ENCODE assay signal across 18 mouse cellular contexts in genomic region chr6:83363075-83363474, GRCm38 (mm10).
"Had no signal": no experiment of that assay in that cellular context is flagged by ENCODE, and none has a peak within 500 bp of the region (broad histone marks: within the 10 kb centered on the region; RNA-seq: fewer than 3 reads in every experiment).

No protein-coding gene starts in this region.

- H3K4me3 ChIP-seq: midbrain, embryonic 10.5 days; midbrain, embryonic 12.5 days; myocyte; neural tube, embryonic 13.5 days; neural tube, embryonic 15.5 days had no signal

- H3K27ac ChIP-seq: midbrain, embryonic 10.5 days; midbrain, embryonic 12.5 days; neural tube, embryonic 13.5 days; neural tube, embryonic 15.5 days had no signal

- ATAC-seq: midbrain, embryonic 16.5 days had no signal

- H3K4me1 ChIP-seq: midbrain, embryonic 10.5 days; midbrain, embryonic 12.5 days; neural tube, embryonic 13.5 days; neural tube, embryonic 15.5 days had no signal

- DNase-seq: lung, embryonic 14.5 days; lung, postnatal 10 days; lung, postnatal 4 days; midbrain, embryonic 14.5 days; retina, postnatal 1 day; right cerebral cortex, adult 18-20 months; right cerebral cortex, postnatal 25 days; right cerebral cortex, postnatal 4 days; spleen, adult 18-20 months; thymus, adult 18-20 months; thymus, postnatal 14 days; thymus, postnatal 36 days had no signal

- H3K27me3 ChIP-seq: midbrain, embryonic 12.5 days; neural tube, embryonic 13.5 days; neural tube, embryonic 15.5 days had no signal
